Mouse (Mus musculus) activated CD4-positive, CD25-positive, alpha-beta regulatory T cell (primary cell): Measurements from ENCODE around the gene Mcf2l. TPM values are rescaled to one million over a fixed set of nuclear protein-coding genes. Genes with fewer than 3 reads are reported as not detected.

ENCODE experiments used
- polyA plus RNA-seq, 2 experiments: library from polyadenylated mRNA; unstranded; fragments of 100-300 nt; shearing (Covaris generic); gene quantifications; one replicate each; pipeline ENCODE4 v1.2.1; 2017

Mcf2l gene
- 1 to 10 TPM; 1.1 to 2.5 TPM for polyA plus RNA-seq

GRCm38 (mm10) chr8:12873357-12874046, at the start of gene Mcf2l:
Mcf2l (plus strand) TSS chr8:12873806.

GRCm38 (mm10) chr8:13025487-13026224, 152.1 kb downstream of the Mcf2l start, which contains the start of gene F7:
F7 (plus strand) TSS chr8:13026034.

GRCm38 (mm10) chr8:13037015-13037414, 163.4 kb downstream of the Mcf2l start, which contains the start of gene F10:
F10 (plus strand) TSS chr8:13037308.

GRCm38 (mm10) chr8:13060441-13061150, 187.0 kb downstream of the Mcf2l start, which contains the start of gene Proz:
Proz (plus strand) TSS chr8:13060914.

Other genes with a start within 250 kb of the Mcf2l start
- 10 to 100 TPM; 36.4 to 45.8 TPM for gene Tubgcp3, start 201.6 kb upstream of the Mcf2l start, polyA plus RNA-seq
- gene Atp11a, start 116.8 kb upstream of the Mcf2l start, polyA plus RNA-seq, result 10 to 100 TPM; 11.8 to 14.2 TPM
- gene F7, start 152.2 kb downstream of the Mcf2l start, polyA plus RNA-seq, result under 1 TPM in 1 of 2 experiments, not detected in 1; 0.31 TPM
- under 1 TPM in 1 of 2 experiments, not detected in 1; 0.92 TPM for gene F10, start 163.5 kb downstream of the Mcf2l start, polyA plus RNA-seq
- gene Proz, start 187.1 kb downstream of the Mcf2l start, polyA plus RNA-seq, result 1 to 10 TPM; 1.1 to 2.6 TPM
- gene Pcid2, start 231.7 kb downstream of the Mcf2l start, polyA plus RNA-seq, result 10 to 100 TPM; 34.3 to 36.7 TPM
- 10 to 100 TPM; 27.2 to 33.4 TPM for gene Cul4a, start 231.8 kb downstream of the Mcf2l start, polyA plus RNA-seq